Mouse (Mus musculus): Measurements from ENCODE around the gene Arhgef12. TPM values are rescaled to one million over a fixed set of nuclear protein-coding genes. Genes with fewer than 3 reads are reported as not detected.
"Not testable (repeated sequence)": the region's sequence is repeated elsewhere in the genome, so short reads cannot be mapped to it uniquely, and the experiment has no call there.

The Arhgef12 gene
- polyA plus RNA-seq, 1 experiment from 2014 or later: 13.0 TPM

- Histone ChIP-seq H3K27ac (ENCODE audit: low read length) (no peak overlapping the region), H3K27me3 (ENCODE audit: insufficient read depth, low read length) (no peaks in the 10 kb centered on the region), H3K4me3 (ENCODE audit: low read length) (no peak overlapping the region), H3K9me3 (ENCODE audit: low read length) (no peaks in the 10 kb centered on the region), H3K36me3 (ENCODE audit: insufficient read depth, low read length) (peaks cover 71% of the 10 kb centered on the region), H3K4me1 (ENCODE audit: insufficient read depth, low read length) (peaks cover 6% of the 10 kb centered on the region; the same call in 1 of the 2 replicates), H3K4me2 (replicated peaks; ENCODE audit: low read depth, low read length) (no peak overlapping the region), H3K9ac (replicated peaks; ENCODE audit: low read length) (no peak overlapping the region)
- no peak for ATAC-seq (ENCODE audit: low FRiP score, low TSS enrichment)
- 86% methylated on average over 1 of the region's 1 CpGs for WGBS
Measured at GRCm38 (mm10) chr9:43000070-43000469, 107.0 kb downstream of the Arhgef12 start.

- Histone ChIP-seq H3K9ac (replicated peaks; ENCODE audit: low read length) (no peak overlapping the region), H3K27ac (ENCODE audit: low read length) (no peak overlapping the region), H3K27me3 (ENCODE audit: insufficient read depth, low read length) (no peaks in the 10 kb centered on the region), H3K36me3 (ENCODE audit: insufficient read depth, low read length) (peaks cover 63% of the 10 kb centered on the region), H3K4me2 (replicated peaks; ENCODE audit: low read depth, low read length) (no peak overlapping the region), H3K9me3 (ENCODE audit: low read length) (no peaks in the 10 kb centered on the region), H3K4me1 (ENCODE audit: insufficient read depth, low read length) (peaks cover 6% of the 10 kb centered on the region; the same call in 1 of the 2 replicates), H3K4me3 (ENCODE audit: low read length) (no peak overlapping the region)
- ATAC-seq (ENCODE audit: low FRiP score, low TSS enrichment): no peak
- WGBS: 90% methylated on average over 6 of the region's 6 CpGs
Measured at GRCm38 (mm10) chr9:42997526-42997925, 109.5 kb downstream of the Arhgef12 start.

- Histone ChIP-seq H3K4me2 (replicated peaks; ENCODE audit: low read depth, low read length) (no peak overlapping the region), H3K9me3 (ENCODE audit: low read length) (no peaks in the 10 kb centered on the region), H3K4me3 (ENCODE audit: low read length) (no peak overlapping the region), H3K36me3 (ENCODE audit: insufficient read depth, low read length) (peaks cover 64% of the 10 kb centered on the region), H3K9ac (replicated peaks; ENCODE audit: low read length) (no peak overlapping the region), H3K27ac (ENCODE audit: low read length) (no peak overlapping the region), H3K4me1 (ENCODE audit: insufficient read depth, low read length) (0 out of 2 replicates have a peak, but pooled peaks cover under 1% of the 10 kb centered on the region), H3K27me3 (ENCODE audit: insufficient read depth, low read length) (no peaks in the 10 kb centered on the region)
- no peak for ATAC-seq (ENCODE audit: low FRiP score, low TSS enrichment)
- 86% methylated on average over 11 of the region's 11 CpGs for WGBS
Measured at GRCm38 (mm10) chr9:42995298-42995697, 111.7 kb downstream of the Arhgef12 start.

GRCm38 (mm10) chr9:42994708-42995107 is 112.3 kb downstream of the Arhgef12 start:
- Histone ChIP-seq H3K4me2 (replicated peaks; ENCODE audit: low read depth, low read length) (no peak overlapping the region), H3K27ac (ENCODE audit: low read length) (no peak overlapping the region), H3K9ac (replicated peaks; ENCODE audit: low read length) (no peak overlapping the region), H3K4me1 (ENCODE audit: insufficient read depth, low read length) (no peaks in the 10 kb centered on the region), H3K4me3 (ENCODE audit: low read length) (no peak overlapping the region), H3K9me3 (ENCODE audit: low read length) (no peaks in the 10 kb centered on the region), H3K27me3 (ENCODE audit: insufficient read depth, low read length) (no peaks in the 10 kb centered on the region), H3K36me3 (ENCODE audit: insufficient read depth, low read length) (peaks cover 62% of the 10 kb centered on the region)
- 89% methylated on average over 4 of the region's 4 CpGs for WGBS
- ATAC-seq (ENCODE audit: low FRiP score, low TSS enrichment): no peak

DNA sequence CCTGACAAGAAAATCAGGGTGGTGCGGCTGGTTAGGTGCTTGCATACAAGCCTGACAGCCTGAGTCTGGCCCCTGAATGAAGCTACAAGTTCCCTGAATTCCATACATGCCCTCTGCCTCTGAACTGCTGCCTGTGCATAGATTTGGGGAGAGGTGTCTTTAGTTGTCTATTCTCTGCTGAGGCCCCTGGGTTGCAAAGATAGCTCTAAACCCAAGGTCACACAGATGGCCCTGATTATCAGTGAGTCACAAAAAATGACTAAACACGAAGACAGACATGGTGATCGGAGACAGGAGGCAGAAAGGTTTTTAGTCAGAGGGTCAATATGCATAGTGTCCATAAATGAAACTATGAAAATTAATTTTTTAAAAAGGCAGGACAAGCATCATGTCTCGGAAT is 113.4 kb downstream of the Arhgef12 start:
- no peaks in the 10 kb centered on the region for H3K27me3 ChIP-seq (ENCODE audit: insufficient read depth, low read length)
- no peak overlapping the region for H3K4me2 ChIP-seq (replicated peaks; ENCODE audit: low read depth, low read length)
- 93% methylated on average over 4 of the region's 4 CpGs for WGBS
- H3K9ac ChIP-seq (replicated peaks; ENCODE audit: low read length): no peak overlapping the region
- no peak for ATAC-seq (ENCODE audit: low FRiP score, low TSS enrichment)
- H3K9me3 ChIP-seq (ENCODE audit: low read length): no peaks in the 10 kb centered on the region
- no peaks in the 10 kb centered on the region for H3K4me1 ChIP-seq (ENCODE audit: insufficient read depth, low read length)
- no peak overlapping the region for H3K27ac ChIP-seq (ENCODE audit: low read length)
- no peak overlapping the region for H3K4me3 ChIP-seq (ENCODE audit: low read length)
- peaks cover 58% of the 10 kb centered on the region for H3K36me3 ChIP-seq (ENCODE audit: insufficient read depth, low read length)

DNA sequence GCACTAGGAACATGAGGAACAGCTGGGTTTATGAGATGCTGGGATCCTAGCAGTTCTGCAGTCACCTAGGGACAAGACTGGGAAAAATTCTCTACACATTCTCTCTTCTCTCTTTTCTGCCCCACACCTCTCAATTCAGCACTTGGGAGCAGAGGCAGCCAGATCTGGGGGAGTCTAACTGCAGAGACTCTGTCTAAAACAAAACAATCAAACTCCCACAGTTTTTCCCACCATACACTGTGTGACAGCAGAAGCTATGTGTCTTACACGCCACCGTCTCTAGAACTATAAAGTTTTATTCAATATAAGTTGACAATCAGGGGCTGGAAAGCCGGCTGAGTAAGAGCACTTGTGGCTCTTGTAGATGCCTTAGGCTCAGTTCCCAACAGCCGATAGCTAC is 119.1 kb downstream of the Arhgef12 start:
- no peaks in the 10 kb centered on the region for H3K27me3 ChIP-seq (ENCODE audit: insufficient read depth, low read length)
- no peaks in the 10 kb centered on the region for H3K4me1 ChIP-seq (ENCODE audit: insufficient read depth, low read length)
- ATAC-seq (ENCODE audit: low FRiP score, low TSS enrichment): no peak
- no peak overlapping the region for H3K4me3 ChIP-seq (ENCODE audit: low read length)
- H3K36me3 ChIP-seq (ENCODE audit: insufficient read depth, low read length): peaks cover 54% of the 10 kb centered on the region
- no peak overlapping the region for H3K9ac ChIP-seq (replicated peaks; ENCODE audit: low read length)
- H3K4me2 ChIP-seq (replicated peaks; ENCODE audit: low read depth, low read length): no peak overlapping the region
- no peaks in the 10 kb centered on the region for H3K9me3 ChIP-seq (ENCODE audit: low read length)
- no peak overlapping the region for H3K27ac ChIP-seq (ENCODE audit: low read length)
- whole genome bisulfite sequencing: 57% methylated on average over 4 of the region's 4 CpGs

- no peak overlapping the region for H3K9ac ChIP-seq (replicated peaks; ENCODE audit: low read length)
- H3K4me3 ChIP-seq (ENCODE audit: low read length): no peak overlapping the region
- no peaks in the 10 kb centered on the region for H3K27me3 ChIP-seq (ENCODE audit: insufficient read depth, low read length)
- H3K9me3 ChIP-seq (ENCODE audit: low read length): no peaks in the 10 kb centered on the region
- no peak overlapping the region for H3K27ac ChIP-seq (ENCODE audit: low read length)
- 67% methylated on average over 11 of the region's 11 CpGs for WGBS
- no peak for ATAC-seq (ENCODE audit: low FRiP score, low TSS enrichment)
- H3K36me3 ChIP-seq (ENCODE audit: insufficient read depth, low read length): peaks cover 61% of the 10 kb centered on the region
- H3K4me1 ChIP-seq (ENCODE audit: insufficient read depth, low read length): no peaks in the 10 kb centered on the region
- H3K4me2 ChIP-seq (replicated peaks; ENCODE audit: low read depth, low read length): no peak overlapping the region
Measured at GRCm38 (mm10) chr9:42968894-42969521, 138.0 kb downstream of the Arhgef12 start.

DNA sequence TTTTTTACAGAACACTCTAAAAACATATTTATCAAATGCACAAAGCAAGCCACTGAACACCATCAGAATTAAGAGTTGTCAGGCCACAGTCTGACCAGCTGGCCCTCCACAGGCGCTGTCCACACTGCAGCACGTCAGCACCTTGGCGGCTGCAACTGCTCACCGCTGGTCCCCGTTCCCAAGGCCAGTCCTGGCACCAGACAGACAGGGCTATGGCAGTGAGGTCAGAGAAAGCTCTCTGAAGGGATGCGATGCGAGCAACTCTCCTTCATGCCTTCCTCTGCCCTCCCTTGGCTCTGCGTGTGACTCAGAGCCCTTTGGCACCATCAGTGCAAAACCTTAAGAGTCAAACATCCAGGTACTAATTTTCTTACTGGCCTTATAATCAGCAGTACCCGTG is 139.3 kb downstream of the Arhgef12 start:
- H3K36me3 ChIP-seq (ENCODE audit: insufficient read depth, low read length): peaks cover 55% of the 10 kb centered on the region
- H3K9ac ChIP-seq (replicated peaks; ENCODE audit: low read length): no peak overlapping the region

GRCm38 (mm10) chr9:42964809-42965208 is 142.2 kb downstream of the Arhgef12 start:
- H3K4me3 ChIP-seq (ENCODE audit: low read length); H3K9ac ChIP-seq (replicated peaks; ENCODE audit: low read length); ATAC-seq (ENCODE audit: low FRiP score, low TSS enrichment); H3K27ac ChIP-seq (ENCODE audit: low read length); H3K4me2 ChIP-seq (replicated peaks; ENCODE audit: low read depth, low read length); H3K9me3 ChIP-seq (ENCODE audit: low read length); H3K4me1 ChIP-seq (ENCODE audit: insufficient read depth, low read length); H3K27me3 ChIP-seq (ENCODE audit: insufficient read depth, low read length): not testable (repeated sequence)
- 73% methylated on average over 3 of the region's 3 CpGs for WGBS
- peaks cover 31% of the 10 kb centered on the region for H3K36me3 ChIP-seq (ENCODE audit: insufficient read depth, low read length)

More for the DNA sequence above, 139.3 kb downstream of the Arhgef12 start:
- no peaks in the 10 kb centered on the region for H3K9me3 ChIP-seq (ENCODE audit: low read length)
- no peak overlapping the region for H3K27ac ChIP-seq (ENCODE audit: low read length)
- no peak for ATAC-seq (ENCODE audit: low FRiP score, low TSS enrichment)
- no peaks in the 10 kb centered on the region for H3K4me1 ChIP-seq (ENCODE audit: insufficient read depth, low read length)
- H3K4me3 ChIP-seq (ENCODE audit: low read length): no peak overlapping the region
- no peaks in the 10 kb centered on the region for H3K27me3 ChIP-seq (ENCODE audit: insufficient read depth, low read length)
- 86% methylated on average over 9 of the region's 9 CpGs for WGBS
- H3K4me2 ChIP-seq (replicated peaks; ENCODE audit: low read depth, low read length): no peak overlapping the region

GRCm38 (mm10) chr9:42964366-42964765 is 142.7 kb downstream of the Arhgef12 start:
- H3K4me1 ChIP-seq (ENCODE audit: insufficient read depth, low read length): no peaks in the 10 kb centered on the region
- ATAC-seq (ENCODE audit: low FRiP score, low TSS enrichment): no peak
- no peaks in the 10 kb centered on the region for H3K27me3 ChIP-seq (ENCODE audit: insufficient read depth, low read length)
- H3K9me3 ChIP-seq (ENCODE audit: low read length): no peaks in the 10 kb centered on the region
- H3K36me3 ChIP-seq (ENCODE audit: insufficient read depth, low read length): peaks cover 27% of the 10 kb centered on the region
- H3K9ac ChIP-seq (replicated peaks; ENCODE audit: low read length): no peak overlapping the region
- 66% methylated on average over 12 of the region's 12 CpGs for WGBS
- H3K27ac ChIP-seq (ENCODE audit: low read length): no peak overlapping the region
- H3K4me2 ChIP-seq (replicated peaks; ENCODE audit: low read depth, low read length): no peak overlapping the region
- no peak overlapping the region for H3K4me3 ChIP-seq (ENCODE audit: low read length)

All from kidney, embryonic 16.5 days (tissue).